Mouse (Mus musculus): ENCODE measurements around the gene A630095N17Rik.
A peak's percentile ranks its signal among the peaks of the same experiment; 100 is the strongest.

DNA sequence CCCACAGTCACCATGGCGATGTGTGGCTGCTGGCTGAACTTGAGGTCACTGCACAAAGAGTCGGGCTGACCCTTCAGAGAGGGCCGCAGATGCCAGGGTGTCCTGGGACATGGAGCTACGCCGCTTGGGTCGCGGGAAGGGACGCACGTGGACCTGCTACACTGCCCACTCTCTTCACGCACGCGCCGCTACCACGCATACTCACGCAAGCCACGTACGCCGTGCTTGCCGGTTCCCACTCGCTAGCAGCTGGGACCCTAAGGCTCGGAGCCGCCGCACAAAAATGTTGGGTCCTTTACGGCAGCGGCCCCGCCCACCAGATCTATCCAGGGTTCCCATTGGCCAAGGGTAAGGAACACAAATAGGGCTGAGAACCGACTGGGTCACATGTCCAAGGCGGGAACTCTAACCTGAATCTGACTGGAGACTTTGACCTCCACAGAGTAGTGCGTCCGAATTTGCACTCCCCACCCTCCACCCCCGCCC is 51.8 kb downstream of the A630095N17Rik start, which contains the start of gene Abcb6:
- no peak for TF ChIP-seq CTCF (IDR thresholded peaks at IDR 0.05; ENCODE audit: borderline replicate concordance, extremely low read depth, insufficient read depth, insufficient read length)
- 0 out of 2 replicates have a peak, but pooled peaks have one; percentile 16 for TF ChIP-seq POLR2A (IDR thresholded peaks at IDR 0.05; ENCODE audit: borderline replicate concordance, extremely low read depth, insufficient read depth, insufficient read length, poor library complexity, severe bottlenecking)
